Mouse (Mus musculus) gastrocnemius, adult 2 months (tissue): ENCODE data around the gene Lrrc36. TPM values are rescaled to one million over a fixed set of nuclear protein-coding genes. Genes with fewer than 3 reads are reported as not detected.

Experiments used
- DNase-seq: peaks from one replicate; pipeline ENCODE4 v3.0.0; 2022
- H3K27ac ChIP-seq: fragments of 200-600 bp; 2 replicates; pipeline ENCODE4 v1.8.1; 2022; ENCODE audit warnings: mild to moderate bottlenecking
- H3K4me3 ChIP-seq: fragments of 200-600 bp; 2 replicates; pipeline ENCODE4 v1.8.1; 2022; ENCODE audit warnings: mild to moderate bottlenecking, moderate library complexity
- CTCF ChIP-seq: fragments of 200-600 bp; IDR thresholded peaks from 2 replicates; pipeline ENCODE4 v1.8.1; 2022; ENCODE audit warnings: antibody characterized with exemption, mild to moderate bottlenecking, moderate library complexity
- intact Hi-C: fragments of 180-260 bp; cut with DNase I; formaldehyde crosslinking; loops from one replicate; pipeline ENCODE4 v1.15.1; 2025
- total RNA-seq, 2 experiments: library from RNA; stranded (reverse); gene quantifications; 2 replicates each; pipeline ENCODE4 v1.2.3; 2021

The Lrrc36 gene
- total RNA-seq, 2 experiments from 2014 or later, result 0.64 to 0.73 TPM

GRCm38 (mm10) chr8:105482123-105482522 is 68.8 kb downstream of the Lrrc36 start:
- Histone ChIP-seq H3K4me3 (no peak overlapping the region), H3K27ac (no peak overlapping the region)
- intact Hi-C loops, result loop anchor here (5.0 kb wide), 2 partner anchors 35 to 50 kb away; partner anchors contain the start of gene Hsd11b2
- DNase-seq, result peak; percentile 20
- no peak for TF ChIP-seq CTCF

- TF ChIP-seq CTCF, result peak; percentile 88
- DNase-seq, result peak; percentile 85
- Histone ChIP-seq H3K27ac (peak overlapping the region; percentile 90), H3K4me3 (peak overlapping the region; percentile 31)
- intact Hi-C loops, result loop anchor here (1.0 to 5.0 kb wide), 3 partner anchors 34 to 71 kb away; partner anchors contain the start of gene Hsd11b2
Observed at GRCm38 (mm10) chr8:105483212-105484029, 70.0 kb downstream of the Lrrc36 start.

DNA sequence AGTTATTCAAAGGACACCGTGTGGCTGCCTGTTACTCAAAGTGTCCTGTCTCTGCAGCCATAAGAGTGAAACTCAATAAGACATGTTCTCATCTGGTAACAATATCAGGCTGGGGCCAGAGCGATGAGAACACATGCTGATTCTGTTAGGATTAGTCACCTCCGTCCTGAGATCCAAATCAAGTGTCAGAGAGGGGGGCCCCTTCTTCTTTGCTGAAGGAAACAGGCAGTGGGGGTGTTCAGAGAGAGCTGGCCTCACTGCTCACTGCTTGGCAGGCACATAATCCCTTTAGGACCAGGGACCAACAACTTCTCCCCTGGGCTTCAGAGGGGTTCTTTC is 70.6 kb downstream of the Lrrc36 start:
- Histone ChIP-seq H3K4me3 (no peak overlapping the region), H3K27ac (peak overlapping the region; percentile 90)
- intact Hi-C loops, result loop anchor here (1.0 to 5.0 kb wide), 3 partner anchors 33 to 70 kb away; partner anchors contain the start of gene Hsd11b2
- no peak for TF ChIP-seq CTCF
- DNase-seq, result peak; percentile 72

DNA sequence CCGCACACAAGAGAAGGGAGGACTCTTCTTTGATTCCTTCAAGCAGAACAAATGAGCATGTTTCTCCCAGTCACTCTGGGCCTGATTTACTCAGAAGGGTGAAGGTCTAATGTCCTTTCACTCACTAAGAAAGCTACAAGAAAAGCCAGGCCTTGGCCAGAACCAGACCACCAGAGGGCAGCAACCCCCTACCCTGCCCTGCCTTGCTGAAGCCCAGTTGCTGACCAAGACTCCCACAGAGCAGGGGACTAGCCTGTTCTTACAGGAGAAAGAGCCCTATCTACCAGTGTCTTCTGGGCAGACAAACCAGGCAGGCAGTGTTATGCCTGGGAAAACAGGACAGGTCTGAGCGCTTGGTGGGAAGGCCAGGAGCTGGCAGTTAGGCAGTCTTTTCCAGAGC is 71.0 kb downstream of the Lrrc36 start:
- DNase-seq, result peak; percentile 87
- peak; percentile 77 for TF ChIP-seq CTCF

GRCm38 (mm10) chr8:105488082-105488481 is 74.7 kb downstream of the Lrrc36 start:
- Histone ChIP-seq H3K4me3 (no peak overlapping the region), H3K27ac (no peak overlapping the region)
- TF ChIP-seq CTCF, result no peak
- DNase-seq, result no peak
- intact Hi-C loops, result no loop called here

More for the DNA sequence above, 71.0 kb downstream of the Lrrc36 start:
- Histone ChIP-seq H3K27ac (peak overlapping the region; percentile 90), H3K4me3 (no peak overlapping the region)
- intact Hi-C loops, result loop anchor here (1.0 to 5.0 kb wide), 3 partner anchors 33 to 70 kb away; partner anchors contain the start of gene Hsd11b2

DNA sequence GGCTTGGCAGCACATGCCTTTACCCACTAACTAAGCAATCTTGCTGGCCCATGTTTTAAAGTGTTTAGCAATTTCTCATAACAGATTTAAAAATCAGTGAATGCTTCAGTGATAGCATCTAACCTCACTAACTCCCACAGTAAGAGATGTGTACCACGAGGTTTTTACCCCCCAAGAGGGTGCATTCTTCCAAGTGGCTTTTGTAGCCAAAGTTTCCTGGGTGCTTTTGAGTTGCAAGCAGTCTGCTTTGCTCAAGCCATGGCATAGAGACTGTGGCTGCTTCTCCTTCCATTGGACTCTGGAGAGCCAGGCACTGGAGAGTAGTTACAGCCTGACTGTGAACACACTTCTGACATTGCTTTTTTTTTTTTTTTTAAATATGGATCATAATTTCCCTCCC is 75.9 kb downstream of the Lrrc36 start:
- no peak for DNase-seq
- Histone ChIP-seq H3K4me3 (no peak overlapping the region), H3K27ac (no peak overlapping the region)
- intact Hi-C loops, result no loop called here
- no peak for TF ChIP-seq CTCF

- no peak for DNase-seq
- Histone ChIP-seq H3K4me3 (no peak overlapping the region), H3K27ac (no peak overlapping the region)
- no peak for TF ChIP-seq CTCF
- intact Hi-C loops, result no loop called here
Observed at GRCm38 (mm10) chr8:105493495-105493894, 80.1 kb downstream of the Lrrc36 start.

DNA sequence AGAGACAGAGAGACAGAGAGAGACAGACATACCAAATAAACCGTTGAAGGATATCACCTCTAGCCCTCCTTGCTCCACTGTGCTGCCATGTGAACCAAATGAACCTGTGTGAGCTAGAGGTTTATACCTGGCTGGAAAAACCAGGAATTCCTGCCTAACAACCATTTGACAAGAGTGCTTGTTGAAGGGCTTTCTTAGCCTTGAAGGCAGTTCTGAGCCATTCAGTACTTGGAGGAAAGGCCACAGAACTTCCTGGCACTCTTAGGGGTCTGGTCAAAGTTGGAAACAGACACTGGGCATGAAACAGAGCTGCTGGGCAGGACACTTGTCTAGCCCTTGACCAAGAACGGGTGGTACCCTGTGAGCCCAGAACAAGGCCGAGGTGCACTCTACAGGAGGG is 81.2 kb downstream of the Lrrc36 start:
- intact Hi-C loops, result no loop called here
- DNase-seq, result no peak
- TF ChIP-seq CTCF, result no peak
- Histone ChIP-seq H3K4me3 (no peak overlapping the region), H3K27ac (peak overlapping the region; percentile 90)

GRCm38 (mm10) chr8:105495350-105496302 is 82.3 kb downstream of the Lrrc36 start:
- H3K27ac ChIP-seq, result peak overlapping the region; percentile 90
- TF ChIP-seq CTCF, result no peak
- intact Hi-C loops, result no loop called here
- peak overlapping the region; percentile 98 for H3K4me3 ChIP-seq
- DNase-seq, result no peak

GRCm38 (mm10) chr8:105496439-105497180 is 83.2 kb downstream of the Lrrc36 start, which contains the start of gene Zdhhc1:
Zdhhc1 (minus strand) TSS chr8:105496902.
- H3K27ac ChIP-seq, result peak within 1 kb of the TSS; percentile 90
- peak; percentile 95 for DNase-seq
- H3K4me3 ChIP-seq, result peak within 1 kb of the TSS; percentile 98
- intact Hi-C loops, result no loop called here
- TF ChIP-seq CTCF, result peak; percentile 65

DNA sequence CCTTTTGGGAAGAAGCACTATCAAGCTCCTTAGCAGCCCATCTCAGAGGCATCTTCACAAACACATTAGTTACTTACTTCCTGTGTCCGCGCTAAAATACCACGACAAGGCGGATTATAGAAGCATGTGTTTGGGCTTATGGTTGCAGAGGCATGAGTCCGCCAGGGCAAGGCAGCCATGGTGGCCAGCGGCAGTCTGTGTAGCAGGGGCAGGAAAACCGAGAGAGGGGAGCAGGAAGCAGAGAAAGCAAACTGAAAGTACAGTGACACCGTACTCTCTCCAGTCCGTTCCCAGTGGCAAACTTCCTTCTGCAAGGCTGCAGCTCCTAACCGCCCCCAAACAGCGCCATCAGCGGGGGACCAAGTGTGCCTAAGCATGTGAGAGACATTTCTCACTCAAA is 86.4 kb downstream of the Lrrc36 start:
- no peak for DNase-seq
- peak overlapping the region; percentile 35; the same call in 1 of the 2 replicates for H3K27ac ChIP-seq
- intact Hi-C loops, result no loop called here

GRCm38 (mm10) chr8:105504617-105505016 is 91.2 kb downstream of the Lrrc36 start:
- Histone ChIP-seq H3K4me3 (no peak overlapping the region), H3K27ac (peak overlapping the region; percentile 71)
- TF ChIP-seq CTCF, result no peak
- intact Hi-C loops, result no loop called here
- no peak for DNase-seq

More for the DNA sequence above, 86.4 kb downstream of the Lrrc36 start:
- no peak for TF ChIP-seq CTCF
- peak overlapping the region; percentile 60 for H3K4me3 ChIP-seq
